Mouse (Mus musculus) limb, embryonic 14.5 days (tissue): ENCODE results near the gene Nr1i2. TPM values are rescaled to one million over a fixed set of nuclear protein-coding genes. Genes with fewer than 3 reads are reported as not detected.

Experiments used
- ATAC-seq: fragments of 200-750 bp; cut with Nextera tagmentation; 2 replicates; pipeline ENCODE4 v1.8.0; 2017; ENCODE audit warnings: low read depth, moderate number of reproducible peaks, moderate TSS enrichment; ENCODE audit not compliant: low FRiP score
- DNase-seq: peaks from one replicate; pipeline ENCODE4 v3.0.0-alpha.2; 2015; ENCODE audit warnings: low spot score
- H3K27ac ChIP-seq: fragments of 300-500 bp; sonication (generic); replicated peaks from 2 replicates; pipeline ENCODE4 v1.5.1; 2014; ENCODE audit warnings: low read depth, mild to moderate bottlenecking, low read length, moderate library complexity, mixed read lengths
- H3K27me3 ChIP-seq: fragments of 300-500 bp; sonication (generic); 2 replicates; pipeline ENCODE4 v1.6.1; 2014; ENCODE audit warnings: low read length, mixed read lengths; ENCODE audit not compliant: control insufficient read depth, insufficient read depth
- H3K36me3 ChIP-seq: fragments of 300-500 bp; sonication (generic); 2 replicates; pipeline ENCODE4 v1.6.1; 2014; ENCODE audit warnings: mild to moderate bottlenecking, low read length, moderate library complexity, mixed read lengths; ENCODE audit not compliant: control insufficient read depth, insufficient read depth
- H3K4me1 ChIP-seq: fragments of 300-500 bp; sonication (generic); 2 replicates; pipeline ENCODE4 v1.6.1; 2014; ENCODE audit warnings: antibody characterized with exemption, low read length, mixed read lengths; ENCODE audit not compliant: control insufficient read depth, insufficient read depth
- H3K4me2 ChIP-seq: fragments of 300-500 bp; sonication (generic); replicated peaks from 2 replicates; pipeline ENCODE4 v1.6.1; 2014; ENCODE audit warnings: low read depth, mild to moderate bottlenecking, low read length, moderate library complexity; ENCODE audit not compliant: severe bottlenecking
- H3K4me3 ChIP-seq: fragments of 300-500 bp; sonication (generic); replicated peaks from 2 replicates; pipeline ENCODE4 v1.5.1; 2014; ENCODE audit warnings: low read length
- H3K9ac ChIP-seq: fragments of 300-500 bp; sonication (generic); 2 replicates; pipeline ENCODE4 v1.6.1; 2014; ENCODE audit warnings: mild to moderate bottlenecking, low read depth, low read length, moderate library complexity; ENCODE audit not compliant: severe bottlenecking
- H3K9me3 ChIP-seq: fragments of 300-500 bp; sonication (generic); 2 replicates; pipeline ENCODE4 v1.6.1; 2016; ENCODE audit warnings: low read length; ENCODE audit not compliant: control insufficient read depth
- POLR2A ChIP-seq: fragments of 200-500 bp; IDR thresholded peaks from 2 replicates; pipeline ENCODE4 v1.8.0; 2012; ENCODE audit warnings: inconsistent platforms, mild to moderate bottlenecking, moderate library complexity, borderline replicate concordance; ENCODE audit not compliant: insufficient read depth, insufficient read length; ENCODE audit errors: extremely low read depth
- WGBS: fragments of 180-500 bp; shearing (Covaris S2); extraction: QIAGEN DNeasy Blood & Tissue Kit; methylation state at CpG from one replicate; pipeline ENCODE4 v1.1.7; 2014; 5-methylcytosine and 5-hydroxymethylcytosine counted together
- polyA plus RNA-seq, 2 experiments: library from polyadenylated mRNA; depleted of rRNA in 1 of 2; stranded (reverse) in 1 of 2; unstranded in 1 of 2; fragments of >200 nt; fragmentation: Nextera tagmentation in 1 of 2; extraction: Ambion mirVana in 1 of 2; gene quantifications; 2 replicates each; pipeline versions ENCODE4 v1.2.1 to v1.2.3; 2012 to 2014

Nr1i2 gene
- polyA plus RNA-seq, 2 experiments: 0.03 TPM; not detected in 1

DNA sequence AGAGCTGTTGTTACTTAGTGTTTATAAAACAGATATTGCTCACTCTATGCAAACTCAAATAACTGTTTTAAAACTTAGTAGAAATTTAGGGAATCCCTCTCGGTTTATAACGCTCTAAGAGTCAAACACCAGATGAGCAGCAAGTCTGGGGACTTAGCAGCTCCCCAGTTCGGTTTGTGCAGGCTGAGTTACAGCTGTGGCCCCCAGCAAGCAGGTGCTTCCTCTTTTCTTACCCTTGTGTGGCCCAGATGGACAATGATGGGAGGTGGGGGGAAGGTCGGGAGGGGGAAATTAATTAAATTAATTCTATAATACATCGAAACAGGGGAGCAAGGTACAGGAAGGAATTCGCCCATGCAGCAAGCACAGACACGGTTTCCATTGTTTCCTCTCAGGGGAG, 13.0 kb upstream of the Nr1i2 start:
- Histone ChIP-seq H3K4me3 (no peak overlapping the region), H3K4me1 (peaks cover 19% of the 10 kb centered on the region), H3K36me3 (no peaks in the 10 kb centered on the region), H3K9me3 (no peaks in the 10 kb centered on the region), H3K4me2 (no peak overlapping the region; the same call in 1 of the 2 replicates), H3K27ac (peak overlapping the region; percentile 28; the same call in 1 of the 2 replicates), H3K9ac (no peak overlapping the region), H3K27me3 (no peaks in the 10 kb centered on the region)
- ATAC-seq (peak; percentile 43; the same call in 1 of the 2 replicates), DNase-seq (no peak)
- no peak for TF ChIP-seq POLR2A
- 24% methylated on average over 7 of the region's 7 CpGs for WGBS

DNA sequence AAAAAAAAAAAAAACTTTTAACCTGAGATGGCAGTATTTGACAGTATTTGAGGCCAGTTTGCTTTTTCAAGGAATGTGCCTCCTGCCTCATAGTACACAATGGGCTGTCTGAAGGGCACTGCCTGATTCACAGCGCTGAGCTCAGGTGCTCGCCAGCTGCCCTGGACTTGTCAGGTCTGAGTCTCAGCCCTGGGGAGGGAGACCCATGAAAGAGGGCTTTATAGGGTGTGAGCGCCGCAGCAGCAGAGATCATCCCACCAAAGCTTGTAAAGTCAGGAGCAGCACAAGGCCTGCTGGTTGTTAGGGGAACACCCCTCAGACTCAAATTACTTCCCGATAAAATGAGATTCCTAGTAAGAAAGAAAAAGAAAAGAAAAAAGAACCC, 12.6 kb upstream of the Nr1i2 start:
- Histone ChIP-seq H3K9ac (no peak overlapping the region), H3K9me3 (no peaks in the 10 kb centered on the region), H3K4me3 (no peak overlapping the region), H3K4me2 (0 out of 2 replicates have a peak overlapping the region, but pooled peaks have one; percentile 23), H3K36me3 (no peaks in the 10 kb centered on the region), H3K27ac (peak overlapping the region; percentile 28; the same call in 1 of the 2 replicates), H3K4me1 (peaks cover 19% of the 10 kb centered on the region), H3K27me3 (no peaks in the 10 kb centered on the region)
- TF ChIP-seq POLR2A: no peak
- peak; percentile 76 for ATAC-seq
- WGBS: 12% methylated on average over 5 of the region's 5 CpGs
- DNase-seq: peak; percentile 23

DNA sequence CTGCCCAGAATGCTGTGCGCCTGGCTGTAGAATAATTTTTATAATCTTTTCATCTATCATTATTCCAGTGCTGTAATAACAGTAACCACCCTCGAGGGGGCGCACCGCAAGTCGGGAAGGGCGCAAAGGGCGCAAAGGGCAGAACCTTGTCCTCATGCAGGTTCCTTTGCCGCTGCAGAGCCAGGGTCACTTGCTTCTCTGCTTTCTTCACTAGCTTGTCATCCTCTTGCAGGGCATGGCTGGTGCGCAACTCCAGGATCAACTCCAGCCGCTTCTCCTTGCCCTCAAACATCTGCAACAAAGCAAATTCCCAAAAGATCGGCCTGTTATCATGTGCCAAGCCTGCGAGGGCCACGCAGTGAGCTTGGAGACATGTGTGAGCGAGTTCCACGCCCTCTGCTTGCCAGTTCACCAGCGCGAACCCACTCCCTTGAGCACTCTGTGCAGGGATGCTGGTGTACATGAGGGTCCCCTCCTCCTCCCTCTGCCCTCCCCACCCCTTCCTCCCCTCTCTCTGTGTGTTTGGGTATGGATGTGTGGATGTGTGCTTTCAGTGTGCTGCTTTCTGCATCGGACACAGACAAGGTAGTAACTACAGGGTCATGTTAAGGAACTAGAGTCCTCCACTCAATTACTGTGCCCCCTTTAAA, 12.1 kb upstream of the Nr1i2 start:
- Histone ChIP-seq H3K9ac (no peak overlapping the region), H3K36me3 (no peaks in the 10 kb centered on the region), H3K4me2 (peak overlapping the region; percentile 23; the same call in 1 of the 2 replicates), H3K9me3 (no peaks in the 10 kb centered on the region), H3K4me3 (no peak overlapping the region), H3K27me3 (no peaks in the 10 kb centered on the region), H3K27ac (no peak overlapping the region), H3K4me1 (peaks cover 19% of the 10 kb centered on the region)
- no peak for TF ChIP-seq POLR2A
- WGBS: 39% methylated on average over 18 of the region's 18 CpGs
- DNase-seq (no peak), ATAC-seq (0 out of 2 replicates have a peak, but pooled peaks have one; percentile 31)

DNA sequence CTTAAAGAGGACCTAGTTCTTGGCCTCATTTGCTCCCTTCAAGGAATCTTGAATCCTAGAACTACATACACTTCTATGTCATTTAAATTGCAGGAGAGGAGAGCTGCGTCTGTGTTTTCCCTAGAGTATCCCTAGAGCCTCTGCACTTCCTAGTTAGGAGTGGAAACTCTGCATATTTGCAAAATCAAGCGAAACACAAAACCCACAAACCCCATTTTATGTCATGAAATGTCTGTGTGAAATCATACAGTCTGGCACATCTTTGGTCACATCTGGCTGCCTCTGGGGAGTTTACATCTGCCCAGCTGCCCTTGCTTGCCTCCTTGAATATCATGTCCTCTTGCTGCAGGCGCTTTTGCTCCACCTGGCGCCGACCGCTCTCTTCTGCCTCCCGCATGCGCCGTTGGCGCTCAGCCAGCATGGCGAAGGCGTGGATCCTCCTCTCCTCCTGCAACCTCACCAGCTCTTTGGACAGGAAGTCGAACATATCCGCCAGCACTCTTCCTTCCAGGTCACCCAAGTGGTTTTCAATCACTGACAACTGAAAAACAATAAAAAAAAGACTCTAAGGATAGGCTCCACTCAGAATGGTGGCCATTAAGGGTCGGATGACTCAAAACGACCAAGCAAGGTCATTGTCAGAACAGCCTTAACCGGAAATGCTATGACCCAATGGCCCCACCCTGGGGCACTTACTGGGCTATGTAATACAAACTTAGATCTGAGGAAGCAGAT, 10.0 kb upstream of the Nr1i2 start:
- Histone ChIP-seq H3K36me3 (no peaks in the 10 kb centered on the region), H3K4me3 (no peak overlapping the region), H3K4me1 (peaks cover 19% of the 10 kb centered on the region), H3K27ac (no peak overlapping the region), H3K27me3 (no peaks in the 10 kb centered on the region), H3K9ac (no peak overlapping the region), H3K4me2 (no peak overlapping the region), H3K9me3 (no peaks in the 10 kb centered on the region)
- DNase-seq (no peak), ATAC-seq (no peak)
- TF ChIP-seq POLR2A: no peak
- 68% methylated on average over 17 of the region's 17 CpGs for WGBS

DNA sequence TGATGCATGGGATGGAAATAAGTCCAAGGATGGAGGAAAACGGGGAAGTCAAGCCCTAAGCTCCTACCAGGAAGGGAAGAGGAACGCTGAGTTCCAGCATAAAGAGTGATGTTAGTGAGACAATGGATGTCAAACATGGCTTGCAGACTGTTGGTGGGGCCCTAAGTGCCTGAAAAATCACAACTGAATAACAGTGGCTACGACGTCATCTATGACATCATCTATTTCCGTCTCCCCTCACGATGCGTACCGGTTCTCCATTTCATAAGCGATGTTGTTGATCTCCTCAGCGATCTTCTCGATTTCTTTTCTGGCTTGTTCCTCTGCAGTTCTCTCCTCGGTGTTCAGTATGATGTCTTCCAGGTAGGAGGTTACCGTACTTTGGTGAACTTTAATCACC, 7.7 kb upstream of the Nr1i2 start:
- Histone ChIP-seq H3K9me3 (no peaks in the 10 kb centered on the region), H3K4me2 (no peak overlapping the region), H3K27ac (no peak overlapping the region), H3K4me3 (no peak overlapping the region), H3K36me3 (no peaks in the 10 kb centered on the region), H3K4me1 (peaks cover 14% of the 10 kb centered on the region), H3K9ac (no peak overlapping the region), H3K27me3 (no peaks in the 10 kb centered on the region)
- ATAC-seq: no peak
- WGBS: 89% methylated on average over 13 of the region's 13 CpGs
- DNase-seq: no peak
- no peak for TF ChIP-seq POLR2A
